Mouse (Mus musculus) kidney, adult 18-20 months (tissue): Measurements from ENCODE around the gene Agbl2.

ENCODE experiments used
- DNase-seq: peaks from one replicate; pipeline ENCODE4 v3.0.0; 2021

Gene Agbl2

DNA sequence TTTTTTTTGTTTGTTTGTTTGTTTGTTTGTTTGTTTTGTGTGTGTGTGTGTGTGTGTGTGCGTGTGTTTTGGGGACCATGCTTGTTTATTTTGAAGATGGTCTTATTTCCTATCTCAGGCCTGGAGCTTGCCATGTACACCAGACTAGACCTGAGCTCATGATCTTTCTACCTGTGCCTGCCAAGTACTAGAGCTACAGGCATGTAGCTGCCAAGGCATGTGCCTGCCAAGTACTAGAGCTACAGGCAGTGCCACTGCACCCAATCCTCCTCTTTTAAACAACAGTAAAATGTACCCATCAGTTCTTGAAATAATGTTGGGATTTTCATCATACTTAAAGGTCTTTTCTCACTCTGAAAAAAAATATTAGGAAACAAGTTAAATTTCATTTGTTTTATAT, 91.5 kb downstream of the Agbl2 start:
- no peak for DNase-seq

- DNase-seq: no peak
Observed at GRCm38 (mm10) chr2:90875239-90875638, 92.7 kb downstream of the Agbl2 start.

DNA sequence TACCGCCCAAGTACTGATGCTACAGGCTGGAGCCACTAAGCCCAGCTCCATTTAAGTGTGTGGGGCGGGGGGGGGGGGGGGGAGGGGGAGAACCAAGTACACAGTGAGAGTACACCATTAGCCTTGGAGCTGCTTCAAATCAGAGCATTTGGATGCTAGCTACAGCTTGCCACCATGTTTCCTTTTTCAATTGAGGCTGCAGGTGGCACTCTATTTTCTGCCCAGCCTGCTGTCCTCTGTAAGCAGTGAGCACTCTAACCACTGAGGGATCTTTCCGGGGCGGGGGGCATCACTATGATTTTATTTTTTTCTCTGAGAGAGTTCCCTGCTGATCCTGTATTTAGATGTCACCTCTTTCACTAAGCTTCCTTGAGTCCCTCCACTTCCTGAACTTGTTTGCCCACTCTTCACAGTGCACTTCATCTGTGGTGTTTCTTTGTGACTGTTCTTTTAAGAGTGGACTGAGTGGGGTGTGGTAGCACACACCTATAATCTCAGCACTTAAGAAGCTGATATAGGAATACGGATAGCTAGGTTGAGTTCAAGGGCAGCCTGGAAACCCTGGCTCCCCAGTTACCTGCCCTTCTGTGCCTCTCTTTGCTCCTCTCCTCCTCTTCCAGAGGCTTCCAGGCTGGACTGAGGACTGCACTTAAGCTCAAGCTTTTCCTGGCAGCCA, 95.2 kb downstream of the Agbl2 start:
- DNase-seq: no peak

GRCm38 (mm10) chr2:90879419-90879818, 96.9 kb downstream of the Agbl2 start:
- DNase-seq: no peak

- no peak for DNase-seq
Observed at GRCm38 (mm10) chr2:90880144-90880785, 97.7 kb downstream of the Agbl2 start.

- DNase-seq: no peak
Observed at GRCm38 (mm10) chr2:90881824-90882223, 99.3 kb downstream of the Agbl2 start.
